In genomic region chr11:31796245-31796644, GRCm38 (mm10) we compare ENCODE assay signal across 8 mouse cellular contexts.
DNase-seq lines count a peak whose midpoint lies in the region; ATAC-seq and TF ChIP-seq lines count a peak whose summit lies in the region.
"Had no signal": no experiment of that assay in that cellular context is flagged by ENCODE, and none has a peak within 500 bp of the region (broad histone marks: within the 10 kb centered on the region; RNA-seq: fewer than 3 reads in every experiment).

No protein-coding gene starts in this region.

- H3K4me3 ChIP-seq in midbrain, postnatal 0 days (ENCODE audit: low read depth, low read length), result no peak overlapping the region
- H3K4me3 ChIP-seq in midbrain, embryonic 14.5 days (replicated peaks; ENCODE audit: low read depth, low read length), result no peak overlapping the region
- peak overlapping the region; percentile 17; the same call in 1 of the 2 replicates for H3K4me3 ChIP-seq in macrophage (ENCODE audit: inconsistent target)
- H3K4me3 ChIP-seq: embryonic facial prominence, embryonic 13.5 days had no signal

- H3K4me1 ChIP-seq in midbrain, postnatal 0 days (ENCODE audit: insufficient read depth, low read length), result no peaks in the 10 kb centered on the region
- H3K4me1 ChIP-seq in midbrain, embryonic 14.5 days (ENCODE audit: control insufficient read depth, insufficient read depth, low read length), result no peaks in the 10 kb centered on the region

- H3K36me3 ChIP-seq in midbrain, postnatal 0 days (ENCODE audit: insufficient read depth, low read length), result no peaks in the 10 kb centered on the region
- H3K36me3 ChIP-seq in midbrain, embryonic 14.5 days (ENCODE audit: control insufficient read depth, insufficient read depth, low read length), result no peaks in the 10 kb centered on the region
- H3K36me3 ChIP-seq in macrophage (ENCODE audit: inconsistent target), result no peaks in the 10 kb centered on the region
- H3K36me3 ChIP-seq: embryonic facial prominence, embryonic 13.5 days had no signal

- no peak overlapping the region for H3K9ac ChIP-seq in midbrain, postnatal 0 days (replicated peaks; ENCODE audit: low read length, poor library complexity, severe bottlenecking)
- H3K9ac ChIP-seq in midbrain, embryonic 14.5 days (replicated peaks; ENCODE audit: low read length), result no peak overlapping the region
- H3K9ac ChIP-seq: embryonic facial prominence, embryonic 13.5 days had no signal

- ATAC-seq in midbrain, postnatal 0 days (ENCODE audit: low FRiP score), result no peak
- ATAC-seq in midbrain, embryonic 14.5 days (ENCODE audit: low FRiP score, low TSS enrichment), result no peak
- peak; percentile 83 for ATAC-seq in erythroid progenitor cell, adult 5-6 weeks (replicated peaks; ENCODE audit: low FRiP score, poor library complexity, severe bottlenecking)

- H3K27me3 ChIP-seq in midbrain, postnatal 0 days (ENCODE audit: insufficient read depth, low read length), result no peaks in the 10 kb centered on the region
- no peaks in the 10 kb centered on the region for H3K27me3 ChIP-seq in midbrain, embryonic 14.5 days (ENCODE audit: control insufficient read depth, insufficient read depth, low read length)
- H3K27me3 ChIP-seq: embryonic facial prominence, embryonic 13.5 days had no signal

- WGBS in midbrain, postnatal 0 days, result 63% methylated on average over 6 of the region's 6 CpGs
- WGBS in midbrain, embryonic 14.5 days, result 59% methylated on average over 6 of the region's 6 CpGs
- WGBS in macrophage (ENCODE audit: missing documents), result 8% methylated on average over 6 of the region's 6 CpGs

- H3K4me2 ChIP-seq in midbrain, postnatal 0 days (ENCODE audit: low read depth, low read length, poor library complexity, severe bottlenecking), result no peak overlapping the region
- no peak overlapping the region for H3K4me2 ChIP-seq in midbrain, embryonic 14.5 days (ENCODE audit: low read length)
- H3K4me2 ChIP-seq: embryonic facial prominence, embryonic 13.5 days had no signal

- no peaks in the 10 kb centered on the region; the same call in 1 of the 2 replicates for H3K79me2 ChIP-seq in macrophage (ENCODE audit: inconsistent target)

- H3K27ac ChIP-seq in midbrain, postnatal 0 days (ENCODE audit: low read depth, low read length), result no peak overlapping the region
- no peak overlapping the region for H3K27ac ChIP-seq in midbrain, embryonic 14.5 days (replicated peaks; ENCODE audit: low read depth, low read length)
- peak overlapping the region; percentile 91 for H3K27ac ChIP-seq in macrophage
- H3K27ac ChIP-seq: embryonic facial prominence, embryonic 13.5 days had no signal

- TF ChIP-seq CTCF in midbrain, postnatal 0 days (IDR thresholded peaks at IDR 0.05), result no peak

- DNase-seq in midbrain, postnatal 0 days (ENCODE audit: low spot score), result peak; percentile 29
- DNase-seq in midbrain, embryonic 14.5 days, result no peak
- peak; percentile 87 for DNase-seq in cerebellum, adult 11 months
- DNase-seq in heart, postnatal 4 days, result peak; percentile 49
- no peak for DNase-seq in yolk sac, embryonic 10.5 days (ENCODE audit: low spot score)

- no peaks in the 10 kb centered on the region for H3K9me3 ChIP-seq in midbrain, postnatal 0 days (ENCODE audit: low read length)
- H3K9me3 ChIP-seq in midbrain, embryonic 14.5 days (ENCODE audit: control insufficient read depth, low read length), result no peaks in the 10 kb centered on the region
- H3K9me3 ChIP-seq: embryonic facial prominence, embryonic 13.5 days had no signal

Comparison
In these comparisons a context has a peak if more than half of its experiments do, and no peak if none do; other contexts are left out.
1. DNase-seq: peak in midbrain, postnatal 0 days (single experiment), cerebellum, adult 11 months (single experiment) and heart, postnatal 4 days (single experiment); none in midbrain, embryonic 14.5 days (single experiment) and yolk sac, embryonic 10.5 days (single experiment).